Mouse (Mus musculus) cerebellum, adult 9-10 months (tissue): ENCODE measurements at regions not wholly inside any gene's neighbourhood (a gene's known extent, or its start where the extent isn't known, plus 50 kb on each side); places are given as distances from the start of the nearest gene placed in this dataset.
"Not testable (repeated sequence)": the region's sequence is repeated elsewhere in the genome, so short reads cannot be mapped to it uniquely, and the experiment has no call there.

ENCODE experiments used
- DNase-seq: peaks from one replicate; pipeline ENCODE4 v3.0.0; 2022

- no peak for DNase-seq
These were observed 114.8 kb downstream of the Galc start for GRCm38 (mm10) chr12:98144464-98144863.

GRCm38 (mm10) chr12:98143170-98143569 is 116.1 kb downstream of the Galc start:
- no peak for DNase-seq

- not testable (repeated sequence) for DNase-seq
These were observed 119.4 kb downstream of the Galc start for GRCm38 (mm10) chr12:98139906-98140305.

- DNase-seq: no peak
These were observed 128.0 kb downstream of the Galc start for GRCm38 (mm10) chr12:98131276-98131675.

- no peak for DNase-seq
These were observed 135.7 kb downstream of the Galc start for GRCm38 (mm10) chr12:98123541-98123940.

GRCm38 (mm10) chr12:98108039-98108438 is 151.2 kb downstream of the Galc start:
- DNase-seq: no peak

GRCm38 (mm10) chr12:98106789-98107684 is 152.2 kb downstream of the Galc start:
- DNase-seq: no peak

- DNase-seq: no peak
These were observed 153.0 kb downstream of the Galc start for GRCm38 (mm10) chr12:98106151-98106788.

GRCm38 (mm10) chr12:98105749-98106148 is 153.5 kb downstream of the Galc start:
- DNase-seq: no peak

GRCm38 (mm10) chr12:98090171-98090570 is 169.1 kb downstream of the Galc start:
- no peak for DNase-seq

- DNase-seq: no peak
These were observed 180.9 kb downstream of the Galc start for GRCm38 (mm10) chr12:98078351-98078750.

- DNase-seq: no peak
These were observed 183.7 kb downstream of the Galc start for GRCm38 (mm10) chr12:98075580-98075979.

GRCm38 (mm10) chr12:98069110-98069509 is 190.1 kb downstream of the Galc start:
- DNase-seq: no peak

- no peak for DNase-seq
These were observed 199.7 kb downstream of the Galc start for GRCm38 (mm10) chr12:98059419-98060180.

- no peak for DNase-seq
These were observed 200.3 kb downstream of the Galc start for GRCm38 (mm10) chr12:98058977-98059376.

- no peak for DNase-seq
These were observed 208.3 kb downstream of the Galc start for GRCm38 (mm10) chr12:98050934-98051333.

GRCm38 (mm10) chr12:98050500-98050899 is 208.8 kb downstream of the Galc start:
- DNase-seq: no peak

- DNase-seq: no peak
These were observed 209.2 kb downstream of the Galc start for GRCm38 (mm10) chr12:98050057-98050456.

- DNase-seq: no peak
These were observed 211.5 kb downstream of the Galc start for GRCm38 (mm10) chr12:98047765-98048164.

- no peak for DNase-seq
These were observed 212.5 kb downstream of the Galc start for GRCm38 (mm10) chr12:98046459-98047440.

- no peak for DNase-seq
These were observed 213.3 kb downstream of the Galc start for GRCm38 (mm10) chr12:98045784-98046458.

- no peak for DNase-seq
These were observed 215.8 kb downstream of the Galc start for GRCm38 (mm10) chr12:98043436-98043835.
